8 mouse cellular contexts compared by ENCODE assay signal in the genomic region with DNA sequence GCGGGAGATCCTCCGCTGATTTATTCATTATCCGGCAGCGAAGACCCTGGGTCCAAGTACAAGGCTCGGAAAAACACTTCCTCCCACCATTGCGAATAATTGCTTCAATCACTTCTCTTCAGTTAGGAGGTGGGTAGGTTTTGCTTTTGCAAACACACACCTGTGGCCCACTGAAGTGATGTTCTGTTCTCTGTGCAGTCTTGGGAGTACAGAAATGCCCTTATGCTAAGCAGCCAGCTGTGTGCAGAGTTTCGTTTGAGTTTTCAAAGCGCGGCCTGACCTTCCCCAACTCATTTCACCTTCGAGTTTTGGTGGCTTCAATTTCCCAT. TPM values are rescaled to one million over a fixed set of nuclear protein-coding genes. Genes with fewer than 3 reads are reported as not detected.
A peak's percentile ranks its signal among the peaks of the same experiment; 100 is the strongest.
DNase-seq lines count a peak whose midpoint lies in the region; ATAC-seq and TF ChIP-seq lines count a peak whose summit lies in the region.

No protein-coding gene starts in this region.

- 4% methylated on average over 10 of the region's 10 CpGs for whole genome bisulfite sequencing in hindbrain, embryonic 13.5 days
- WGBS in midbrain, embryonic 10.5 days, result 4% methylated on average over 10 of the region's 10 CpGs

- no peaks in the 10 kb centered on the region for H3K36me3 ChIP-seq in hindbrain, embryonic 13.5 days
- H3K36me3 ChIP-seq in midbrain, embryonic 10.5 days, result no peaks in the 10 kb centered on the region

- no peak overlapping the region for H3K27ac ChIP-seq in bone marrow macrophage, adult 2 months (ENCODE audit: insufficient read depth, low read depth, low read length)
- no peak overlapping the region for H3K27ac ChIP-seq in hindbrain, embryonic 13.5 days
- H3K27ac ChIP-seq in midbrain, embryonic 10.5 days (replicated peaks), result no peak overlapping the region

- H3K4me2 ChIP-seq in hindbrain, embryonic 13.5 days, result peak overlapping the region; percentile 87

- peak; percentile 58 for DNase-seq in kidney, adult 18-20 months
- no peak for DNase-seq in kidney, adult 8-10 months
- no peak for DNase-seq in midbrain, embryonic 10.5 days (ENCODE audit: low spot score)
- peak; percentile 33 for DNase-seq in thymus, postnatal 4 days
- DNase-seq in adipocyte (ENCODE audit: low spot score), result no peak
- DNase-seq in gastrocnemius, postnatal 25 days, result no peak

- H3K9me3 ChIP-seq in hindbrain, embryonic 13.5 days, result no peaks in the 10 kb centered on the region
- H3K9me3 ChIP-seq in midbrain, embryonic 10.5 days (replicated peaks), result no peaks in the 10 kb centered on the region

- no peak for TF ChIP-seq POLR2A in bone marrow macrophage, adult 2 months (IDR thresholded peaks at IDR 0.05; ENCODE audit: borderline replicate concordance, low read depth, low read length)

- H3K9ac ChIP-seq in hindbrain, embryonic 13.5 days, result peak overlapping the region; percentile 78; the same call in 1 of the 2 replicates

- H3K27me3 ChIP-seq in hindbrain, embryonic 13.5 days, result peaks cover 57% of the 10 kb centered on the region
- H3K27me3 ChIP-seq in midbrain, embryonic 10.5 days (ENCODE audit: low read depth, poor library complexity, severe bottlenecking), result peaks cover 79% of the 10 kb centered on the region

- peaks cover 32% of the 10 kb centered on the region for H3K4me1 ChIP-seq in bone marrow macrophage, adult 2 months (ENCODE audit: control insufficient read depth, insufficient read depth, low read length)
- peaks cover 19% of the 10 kb centered on the region for H3K4me1 ChIP-seq in hindbrain, embryonic 13.5 days (replicated peaks)
- H3K4me1 ChIP-seq in midbrain, embryonic 10.5 days, result peaks cover 22% of the 10 kb centered on the region

- TF ChIP-seq CTCF in bone marrow macrophage, adult 2 months (IDR thresholded peaks at IDR 0.05; ENCODE audit: low read depth, low read length), result no peak

- peak overlapping the region; percentile 69 for H3K4me3 ChIP-seq in bone marrow macrophage, adult 2 months (ENCODE audit: insufficient read depth, low read length)
- peak overlapping the region; percentile 78 for H3K4me3 ChIP-seq in hindbrain, embryonic 13.5 days
- H3K4me3 ChIP-seq in midbrain, embryonic 10.5 days, result peak overlapping the region; percentile 77

- no peak for ATAC-seq in hindbrain, embryonic 13.5 days (ENCODE audit: low FRiP score)

RNA-seq across cellular contexts. Expression of a gene that starts 1.0 kb away (rescaled TPM):
- 21.5 and 22.0 TPM in 2 replicates for polyA plus RNA-seq in bone marrow macrophage, adult 2 months (2012; ENCODE audit: insufficient read depth, insufficient read length, missing spikeins)
- 0.65 and 0.74 TPM in 2 replicates for polyA plus RNA-seq in hindbrain, embryonic 13.5 days (2015; fragmentation: Nextera tagmentation; extraction: Ambion mirVana)
- polyA plus RNA-seq in midbrain, embryonic 10.5 days (2016; fragmentation: Nextera tagmentation; extraction: Ambion mirVana), result 0.32 and 0.34 TPM in 2 replicates
- total RNA-seq in gastrocnemius, postnatal 25 days (2021), result 10 to 100 TPM in 1 of 2 experiments, 1 to 10 TPM in 1; 7.9 to 10.7 TPM

RNA-seq across cellular contexts. Expression of a gene that starts 27.8 kb away (rescaled TPM):
- 27.6 TPM in 2 replicates for polyA plus RNA-seq in bone marrow macrophage, adult 2 months (2012; ENCODE audit: insufficient read depth, insufficient read length, missing spikeins)
- 24.8 and 30.7 TPM in 2 replicates for polyA plus RNA-seq in hindbrain, embryonic 13.5 days (2015; fragmentation: Nextera tagmentation; extraction: Ambion mirVana)
- polyA plus RNA-seq in midbrain, embryonic 10.5 days (2016; fragmentation: Nextera tagmentation; extraction: Ambion mirVana), result 31.2 and 33.1 TPM in 2 replicates
- total RNA-seq in gastrocnemius, postnatal 25 days (2021), result 10 to 100 TPM; 14.6 to 15.6 TPM

Comparison
In these comparisons a context has a peak if more than half of its experiments do, and no peak if none do; other contexts are left out.
1. DNase-seq: peak in kidney, adult 18-20 months (single experiment) and thymus, postnatal 4 days (single experiment); none in kidney, adult 8-10 months (0 of 2), midbrain, embryonic 10.5 days (single experiment), adipocyte (single experiment) and gastrocnemius, postnatal 25 days (single experiment).
2. RNA of a gene that starts 1.0 kb away (polyA plus RNA-seq): 21.5 to 22.0 TPM in bone marrow macrophage, adult 2 months; 0.65 to 0.74 TPM in hindbrain, embryonic 13.5 days and 0.32 to 0.34 TPM in midbrain, embryonic 10.5 days; every median in the first group is over 10 times any median in the second.
3. Peak in every context shown above with its lines, with median percentiles within 50 percentile points of each other: H3K4me3 ChIP-seq.